Mouse (Mus musculus): Measurements from ENCODE around the gene Elf2. TPM values are rescaled to one million over a fixed set of nuclear protein-coding genes. Genes with fewer than 3 reads are reported as not detected.
"Not testable (repeated sequence)": the region's sequence is repeated elsewhere in the genome, so short reads cannot be mapped to it uniquely, and the experiment has no call there.

The Elf2 gene
- polyA plus RNA-seq, 1 experiment from 2014 or later, result 54.0 TPM

DNA sequence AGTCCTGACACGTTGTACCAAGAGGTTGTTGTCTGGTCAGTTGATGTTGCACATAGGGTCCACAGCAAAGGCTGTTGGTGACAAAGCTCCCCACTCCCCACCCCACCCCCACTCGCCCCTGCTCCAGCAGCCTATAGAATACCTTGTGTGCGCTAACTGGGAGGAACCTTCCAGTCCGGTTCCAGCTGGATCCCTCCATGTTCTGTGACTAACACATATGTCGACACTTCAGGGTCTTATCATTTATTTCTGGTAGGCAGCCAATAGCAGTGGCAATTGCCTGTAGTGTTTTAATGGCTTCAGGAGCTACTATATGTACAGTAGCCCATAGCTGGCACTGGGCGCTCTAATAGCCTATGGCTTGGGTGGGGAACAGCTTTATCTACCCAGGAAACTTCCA, 118.2 kb downstream of the Elf2 start:
- Histone ChIP-seq H3K9me3 (ENCODE audit: control insufficient read depth, low read length) (no peaks in the 10 kb centered on the region), H3K36me3 (ENCODE audit: control insufficient read depth, insufficient read depth, low read length) (no peaks in the 10 kb centered on the region), H3K4me1 (ENCODE audit: control insufficient read depth, insufficient read depth, low read length) (no peaks in the 10 kb centered on the region; the same call in 1 of the 2 replicates), H3K4me3 (ENCODE audit: low read depth, low read length) (no peak overlapping the region), H3K9ac (ENCODE audit: low read length) (no peak overlapping the region), H3K4me2 (ENCODE audit: low read depth, severe bottlenecking) (no peak overlapping the region), H3K27me3 (ENCODE audit: control insufficient read depth, insufficient read depth, low read length) (no peaks in the 10 kb centered on the region), H3K27ac (replicated peaks; ENCODE audit: low read depth, low read length) (no peak overlapping the region)
- DNase-seq (ENCODE audit: low spot score) (no peak), ATAC-seq (ENCODE audit: insufficient number of reproducible peaks, low FRiP score, low TSS enrichment, low read depth) (no peak)
- WGBS, result 94% methylated on average over 6 of the region's 6 CpGs

GRCm38 (mm10) chr3:51221847-51222246, 118.6 kb downstream of the Elf2 start:
- no peak overlapping the region for H3K27ac ChIP-seq (replicated peaks; ENCODE audit: low read depth, low read length)
- H3K9ac ChIP-seq (ENCODE audit: low read length), result no peak overlapping the region
- no peaks in the 10 kb centered on the region; the same call in 1 of the 2 replicates for H3K4me1 ChIP-seq (ENCODE audit: control insufficient read depth, insufficient read depth, low read length)
- H3K4me3 ChIP-seq (ENCODE audit: low read depth, low read length), result no peak overlapping the region
- no peaks in the 10 kb centered on the region for H3K27me3 ChIP-seq (ENCODE audit: control insufficient read depth, insufficient read depth, low read length)
- WGBS, result 63% methylated on average over 8 of the region's 8 CpGs
- H3K4me2 ChIP-seq (ENCODE audit: low read depth, severe bottlenecking), result no peak overlapping the region
- DNase-seq (ENCODE audit: low spot score), result no peak
- no peaks in the 10 kb centered on the region for H3K9me3 ChIP-seq (ENCODE audit: control insufficient read depth, low read length)
- H3K36me3 ChIP-seq (ENCODE audit: control insufficient read depth, insufficient read depth, low read length), result no peaks in the 10 kb centered on the region
- no peak for ATAC-seq (ENCODE audit: insufficient number of reproducible peaks, low FRiP score, low TSS enrichment, low read depth)

GRCm38 (mm10) chr3:51220846-51221245, 119.6 kb downstream of the Elf2 start:
- H3K27ac ChIP-seq (replicated peaks; ENCODE audit: low read depth, low read length), result no peak overlapping the region
- no peaks in the 10 kb centered on the region for H3K36me3 ChIP-seq (ENCODE audit: control insufficient read depth, insufficient read depth, low read length)
- H3K27me3 ChIP-seq (ENCODE audit: control insufficient read depth, insufficient read depth, low read length), result no peaks in the 10 kb centered on the region
- no peak overlapping the region for H3K9ac ChIP-seq (ENCODE audit: low read length)
- no peak overlapping the region for H3K4me3 ChIP-seq (ENCODE audit: low read depth, low read length)
- no peak for ATAC-seq (ENCODE audit: insufficient number of reproducible peaks, low FRiP score, low TSS enrichment, low read depth)
- no peaks in the 10 kb centered on the region for H3K9me3 ChIP-seq (ENCODE audit: control insufficient read depth, low read length)
- no peak for DNase-seq (ENCODE audit: low spot score)
- no peak overlapping the region for H3K4me2 ChIP-seq (ENCODE audit: low read depth, severe bottlenecking)
- 45% methylated on average over 4 of the region's 4 CpGs for WGBS
- H3K4me1 ChIP-seq (ENCODE audit: control insufficient read depth, insufficient read depth, low read length), result no peaks in the 10 kb centered on the region; the same call in 1 of the 2 replicates

DNA sequence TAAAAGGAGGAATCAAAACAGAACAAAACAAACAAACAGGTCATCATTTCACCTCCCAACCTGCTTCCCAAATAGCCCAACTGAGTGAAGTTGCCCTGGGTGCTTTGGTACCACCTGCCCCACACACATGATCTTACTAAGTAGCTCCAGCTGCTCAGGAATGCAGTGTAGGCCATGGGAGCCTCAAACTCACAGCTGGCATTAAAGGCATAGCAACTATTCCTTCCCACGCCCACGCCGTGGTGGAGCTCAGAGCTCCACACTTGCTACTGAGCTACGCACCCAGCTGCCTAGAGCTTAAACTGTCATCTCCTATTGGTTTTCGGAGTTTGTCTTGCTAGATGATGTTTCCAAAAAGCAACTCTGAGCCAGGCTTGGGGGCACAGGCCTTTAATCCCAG, 121.2 kb downstream of the Elf2 start:
- Histone ChIP-seq H3K27me3 (ENCODE audit: control insufficient read depth, insufficient read depth, low read length) (no peaks in the 10 kb centered on the region), H3K9me3 (ENCODE audit: control insufficient read depth, low read length) (no peaks in the 10 kb centered on the region), H3K27ac (replicated peaks; ENCODE audit: low read depth, low read length) (no peak overlapping the region), H3K4me2 (ENCODE audit: low read depth, severe bottlenecking) (no peak overlapping the region), H3K36me3 (ENCODE audit: control insufficient read depth, insufficient read depth, low read length) (no peaks in the 10 kb centered on the region), H3K4me3 (ENCODE audit: low read depth, low read length) (no peak overlapping the region), H3K9ac (ENCODE audit: low read length) (no peak overlapping the region), H3K4me1 (ENCODE audit: control insufficient read depth, insufficient read depth, low read length) (no peaks in the 10 kb centered on the region)
- DNase-seq (ENCODE audit: low spot score) (no peak), ATAC-seq (ENCODE audit: insufficient number of reproducible peaks, low FRiP score, low TSS enrichment, low read depth) (no peak)
- WGBS, result 83% methylated on average over 5 of the region's 5 CpGs

- not testable (repeated sequence) for DNase-seq (ENCODE audit: low spot score); ATAC-seq (ENCODE audit: insufficient number of reproducible peaks, low FRiP score, low TSS enrichment, low read depth); H3K27me3 ChIP-seq (ENCODE audit: control insufficient read depth, insufficient read depth, low read length); H3K36me3 ChIP-seq (ENCODE audit: control insufficient read depth, insufficient read depth, low read length); H3K4me2 ChIP-seq (ENCODE audit: low read depth, severe bottlenecking); H3K27ac ChIP-seq (replicated peaks; ENCODE audit: low read depth, low read length); H3K9ac ChIP-seq (ENCODE audit: low read length); H3K4me1 ChIP-seq (ENCODE audit: control insufficient read depth, insufficient read depth, low read length); H3K4me3 ChIP-seq (ENCODE audit: low read depth, low read length); H3K9me3 ChIP-seq (ENCODE audit: control insufficient read depth, low read length)
- 88% methylated on average over 6 of the region's 6 CpGs for WGBS
These were observed 122.1 kb downstream of the Elf2 start for GRCm38 (mm10) chr3:51218385-51218784.

GRCm38 (mm10) chr3:51216351-51216750, 124.1 kb downstream of the Elf2 start:
- 80% methylated on average over 5 of the region's 10 CpGs for WGBS

GRCm38 (mm10) chr3:51215681-51216080, 124.8 kb downstream of the Elf2 start:
- Histone ChIP-seq H3K9ac (ENCODE audit: low read length) (no peak overlapping the region), H3K27ac (replicated peaks; ENCODE audit: low read depth, low read length) (no peak overlapping the region), H3K4me3 (ENCODE audit: low read depth, low read length) (no peak overlapping the region), H3K27me3 (ENCODE audit: control insufficient read depth, insufficient read depth, low read length) (no peaks in the 10 kb centered on the region), H3K4me2 (ENCODE audit: low read depth, severe bottlenecking) (no peak overlapping the region), H3K9me3 (ENCODE audit: control insufficient read depth, low read length) (no peaks in the 10 kb centered on the region), H3K4me1 (ENCODE audit: control insufficient read depth, insufficient read depth, low read length) (no peaks in the 10 kb centered on the region), H3K36me3 (ENCODE audit: control insufficient read depth, insufficient read depth, low read length) (no peaks in the 10 kb centered on the region)
- DNase-seq (ENCODE audit: low spot score), result no peak
- ATAC-seq (ENCODE audit: insufficient number of reproducible peaks, low FRiP score, low TSS enrichment, low read depth), result no peak
- 92% methylated on average over 6 of the region's 6 CpGs for WGBS

More at GRCm38 (mm10) chr3:51216351-51216750, 124.1 kb downstream of the Elf2 start:
- H3K36me3 ChIP-seq (ENCODE audit: control insufficient read depth, insufficient read depth, low read length); H3K9me3 ChIP-seq (ENCODE audit: control insufficient read depth, low read length); H3K9ac ChIP-seq (ENCODE audit: low read length); H3K4me3 ChIP-seq (ENCODE audit: low read depth, low read length); H3K4me2 ChIP-seq (ENCODE audit: low read depth, severe bottlenecking); ATAC-seq (ENCODE audit: insufficient number of reproducible peaks, low FRiP score, low TSS enrichment, low read depth); H3K4me1 ChIP-seq (ENCODE audit: control insufficient read depth, insufficient read depth, low read length); DNase-seq (ENCODE audit: low spot score); H3K27ac ChIP-seq (replicated peaks; ENCODE audit: low read depth, low read length); H3K27me3 ChIP-seq (ENCODE audit: control insufficient read depth, insufficient read depth, low read length): not testable (repeated sequence)

DNA sequence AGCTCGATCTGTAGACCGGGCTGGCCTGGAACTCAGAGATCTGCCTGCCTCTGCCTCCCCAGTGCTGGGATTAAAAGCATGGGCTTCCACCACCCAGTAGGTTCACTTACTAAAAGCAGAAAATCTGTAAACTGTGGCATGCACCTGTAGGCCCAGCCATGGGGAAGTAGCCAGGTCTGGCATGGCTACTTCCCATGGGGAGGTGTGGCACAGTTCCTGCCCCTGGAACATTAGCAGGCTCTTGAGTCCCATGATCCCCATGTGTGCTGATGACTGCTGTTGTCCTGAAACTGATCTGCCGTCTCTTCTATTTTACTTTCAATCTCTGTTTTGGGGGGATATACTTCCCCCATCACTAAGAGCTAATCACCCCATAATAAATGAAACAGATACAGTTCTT, 127.4 kb downstream of the Elf2 start:
- WGBS, result 95% methylated on average over 3 of the region's 3 CpGs
- no peak for DNase-seq (ENCODE audit: low spot score)
- Histone ChIP-seq H3K27ac (replicated peaks; ENCODE audit: low read depth, low read length) (no peak overlapping the region), H3K4me3 (ENCODE audit: low read depth, low read length) (no peak overlapping the region), H3K4me1 (ENCODE audit: control insufficient read depth, insufficient read depth, low read length) (no peaks in the 10 kb centered on the region), H3K4me2 (ENCODE audit: low read depth, severe bottlenecking) (no peak overlapping the region), H3K36me3 (ENCODE audit: control insufficient read depth, insufficient read depth, low read length) (no peaks in the 10 kb centered on the region), H3K9me3 (ENCODE audit: control insufficient read depth, low read length) (no peaks in the 10 kb centered on the region), H3K27me3 (ENCODE audit: control insufficient read depth, insufficient read depth, low read length) (no peaks in the 10 kb centered on the region), H3K9ac (ENCODE audit: low read length) (no peak overlapping the region)
- ATAC-seq (ENCODE audit: insufficient number of reproducible peaks, low FRiP score, low TSS enrichment, low read depth), result no peak

DNA sequence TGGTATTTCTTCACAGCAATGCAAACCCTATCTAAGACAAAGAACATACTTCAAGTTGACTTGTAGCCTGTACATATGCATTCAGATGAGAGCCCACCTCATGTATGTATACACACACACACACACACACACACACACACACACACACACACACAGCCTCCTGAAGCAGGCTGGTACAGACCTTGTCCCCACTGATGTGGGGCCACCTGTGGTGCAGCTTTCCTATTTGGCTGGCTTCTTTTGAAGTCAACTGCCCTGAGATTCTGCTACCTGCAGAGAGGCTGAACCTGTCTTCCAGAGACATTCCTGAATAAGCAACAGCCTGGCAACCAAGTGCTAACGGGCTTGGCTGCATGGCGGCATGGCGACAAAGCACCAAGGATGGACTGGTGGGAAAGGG, 130.0 kb downstream of the Elf2 start:
- Histone ChIP-seq H3K36me3 (ENCODE audit: control insufficient read depth, insufficient read depth, low read length) (no peaks in the 10 kb centered on the region), H3K9ac (ENCODE audit: low read length) (no peak overlapping the region), H3K4me1 (ENCODE audit: control insufficient read depth, insufficient read depth, low read length) (no peaks in the 10 kb centered on the region), H3K9me3 (ENCODE audit: control insufficient read depth, low read length) (no peaks in the 10 kb centered on the region), H3K4me2 (ENCODE audit: low read depth, severe bottlenecking) (no peak overlapping the region), H3K27me3 (ENCODE audit: control insufficient read depth, insufficient read depth, low read length) (no peaks in the 10 kb centered on the region), H3K4me3 (ENCODE audit: low read depth, low read length) (no peak overlapping the region), H3K27ac (replicated peaks; ENCODE audit: low read depth, low read length) (no peak overlapping the region)
- ATAC-seq (ENCODE audit: insufficient number of reproducible peaks, low FRiP score, low TSS enrichment, low read depth) (no peak), DNase-seq (ENCODE audit: low spot score) (no peak)
- WGBS, result 92% methylated on average over 3 of the region's 3 CpGs

Data from limb, embryonic 11.5 days (tissue).